Comparison of ENCODE assay signal across 8 mouse cellular contexts in genomic region chr2:51147318-51148064, GRCm38 (mm10). TPM values are rescaled to one million over a fixed set of nuclear protein-coding genes. Genes with fewer than 3 reads are reported as not detected.
DNase-seq lines count a peak whose midpoint lies in the region; ATAC-seq and TF ChIP-seq lines count a peak whose summit lies in the region.

No protein-coding gene starts in this region.

- no peak for TF ChIP-seq EP300 in lung, postnatal 0 days (IDR thresholded peaks at IDR 0.05)

- TF ChIP-seq CTCF in lung, postnatal 0 days (IDR thresholded peaks at IDR 0.05), result peak; percentile 67

- H3K27me3 ChIP-seq in hindbrain, embryonic 11.5 days (ENCODE audit: control insufficient read depth, insufficient read depth, low read length), result no peaks in the 10 kb centered on the region
- no peaks in the 10 kb centered on the region for H3K27me3 ChIP-seq in lung, postnatal 0 days (replicated peaks; ENCODE audit: insufficient read depth, low read length)

- peak; percentile 68 for ATAC-seq in hindbrain, embryonic 11.5 days (ENCODE audit: low FRiP score)
- ATAC-seq in lung, postnatal 0 days, result peak; percentile 82

- peak overlapping the region; percentile 94 for H3K9ac ChIP-seq in hindbrain, embryonic 11.5 days (ENCODE audit: low read depth, low read length)
- H3K9ac ChIP-seq in lung, postnatal 0 days (replicated peaks; ENCODE audit: low read depth), result peak overlapping the region; percentile 56

- H3K4me3 ChIP-seq in hindbrain, embryonic 11.5 days (ENCODE audit: low read depth, low read length), result peak overlapping the region; percentile 80
- peak overlapping the region; percentile 62 for H3K4me3 ChIP-seq in lung, postnatal 0 days (ENCODE audit: low read depth, low read length)

- H3K4me2 ChIP-seq in hindbrain, embryonic 11.5 days (replicated peaks; ENCODE audit: low read depth, low read length), result peak overlapping the region; percentile 69
- H3K4me2 ChIP-seq in lung, postnatal 0 days (replicated peaks; ENCODE audit: low read depth, low read length), result peak overlapping the region; percentile 83

- peaks cover 4% of the 10 kb centered on the region; the same call in 1 of the 2 replicates for H3K4me1 ChIP-seq in hindbrain, embryonic 11.5 days (replicated peaks; ENCODE audit: control insufficient read depth, insufficient read depth, low read length)
- peaks cover 8% of the 10 kb centered on the region; the same call in 1 of the 2 replicates for H3K4me1 ChIP-seq in lung, postnatal 0 days (ENCODE audit: insufficient read depth, low read depth, low read length)

- peak overlapping the region; percentile 93 for H3K27ac ChIP-seq in hindbrain, embryonic 11.5 days (ENCODE audit: low read depth, low read length)
- H3K27ac ChIP-seq in lung, postnatal 0 days (ENCODE audit: low read length), result peak overlapping the region; percentile 69

- WGBS in hindbrain, embryonic 11.5 days, result under 1% methylated on average over 45 of the region's 45 CpGs
- under 1% methylated on average over 45 of the region's 45 CpGs for WGBS in lung, postnatal 0 days

- DNase-seq in NIH3T3 (ENCODE audit: low read depth), result peak; percentile 84
- DNase-seq in cerebellum, postnatal 10 days, result peak; percentile 84 to 85
- peak; percentile 38 to 47 for DNase-seq in frontal cortex, postnatal 25 days (ENCODE audit: low spot score in 2 of 2)
- DNase-seq in hindbrain, embryonic 11.5 days (ENCODE audit: low spot score), result peak; percentile 78
- peak; percentile 41 to 50 for DNase-seq in layer of hippocampus, postnatal 25 days (ENCODE audit: extremely low spot score in 1 of 2, low spot score in 1 of 2)
- peak; percentile 86 for DNase-seq in lung, postnatal 0 days (ENCODE audit: low spot score)
- DNase-seq in ovary, postnatal 10 days (ENCODE audit: low spot score), result peak; percentile 76
- DNase-seq in thymus, postnatal 36 days, result peak; percentile 9 to 20

- H3K36me3 ChIP-seq in hindbrain, embryonic 11.5 days (ENCODE audit: control insufficient read depth, insufficient read depth, low read length), result 0 out of 2 replicates have a peak, but pooled peaks cover 3% of the 10 kb centered on the region
- no peaks in the 10 kb centered on the region for H3K36me3 ChIP-seq in lung, postnatal 0 days (ENCODE audit: insufficient read depth, low read length)

- no peaks in the 10 kb centered on the region for H3K9me3 ChIP-seq in hindbrain, embryonic 11.5 days (ENCODE audit: control insufficient read depth, low read length)
- no peaks in the 10 kb centered on the region for H3K9me3 ChIP-seq in lung, postnatal 0 days (ENCODE audit: low read length)

RNA-seq across cellular contexts. Expression of gene Rnd3, which starts 1.4 kb away (rescaled TPM):
- 357 and 383 TPM in 2 replicates for polyA plus RNA-seq in hindbrain, embryonic 11.5 days (2014; fragmentation: Nextera tagmentation; extraction: Ambion mirVana)
- total RNA-seq in layer of hippocampus, postnatal 25 days (2021), result 10 to 100 TPM; 13.0 to 14.9 TPM
- 22.5 and 31.3 TPM in 2 replicates for polyA plus RNA-seq in lung, postnatal 0 days (2015; fragmentation: Nextera tagmentation; extraction: Ambion mirVana)

Comparison
In these comparisons a context has a peak if more than half of its experiments do, and no peak if none do; other contexts are left out.
1. Peak in every context shown above with its lines: DNase-seq, ATAC-seq, H3K4me3 ChIP-seq and H3K27ac ChIP-seq.
2. DNase-seq: peak in every context shown above with its lines; median percentile 86 in lung, postnatal 0 days; 84 in cerebellum, postnatal 10 days; 84 in NIH3T3; 78 in hindbrain, embryonic 11.5 days; 76 in ovary, postnatal 10 days; 46 in layer of hippocampus, postnatal 25 days; 42 in frontal cortex, postnatal 25 days; 14 in thymus, postnatal 36 days.
3. RNA of gene Rnd3, which starts 1.4 kb away (polyA plus RNA-seq): 357 to 383 TPM in hindbrain, embryonic 11.5 days; 22.5 to 31.3 TPM in lung, postnatal 0 days; every median in the first group is over 10 times any median in the second.